ENCODE assay signal across 8 mouse cellular contexts in genomic region chr15:101929666-101930065, GRCm38 (mm10). TPM values are rescaled to one million over a fixed set of nuclear protein-coding genes. Genes with fewer than 3 reads are reported as not detected.
A peak's percentile ranks its signal among the peaks of the same experiment; 100 is the strongest.
DNase-seq lines count a peak whose midpoint lies in the region; ATAC-seq and TF ChIP-seq lines count a peak whose summit lies in the region.

No protein-coding gene starts in this region.

- H3K4me2 ChIP-seq in midbrain, embryonic 11.5 days: peak overlapping the region; percentile 47

- H3K4me1 ChIP-seq in limb, embryonic 10.5 days: peaks cover 34% of the 10 kb centered on the region
- H3K4me1 ChIP-seq in midbrain, embryonic 11.5 days (ENCODE audit: control insufficient read depth, insufficient read depth, low read length): peaks cover 6% of the 10 kb centered on the region

- H3K9me3 ChIP-seq in limb, embryonic 10.5 days (replicated peaks): no peaks in the 10 kb centered on the region
- no peaks in the 10 kb centered on the region for H3K9me3 ChIP-seq in midbrain, embryonic 11.5 days (ENCODE audit: control insufficient read depth, low read length)

- peak overlapping the region; percentile 38 for H3K27ac ChIP-seq in limb, embryonic 10.5 days
- H3K27ac ChIP-seq in midbrain, embryonic 11.5 days (ENCODE audit: low read depth, low read length): no peak overlapping the region
- H3K27ac ChIP-seq in left cerebral cortex, adult 2 months: no peak overlapping the region

- 2% methylated on average over 17 of the region's 17 CpGs for WGBS in limb, embryonic 10.5 days
- WGBS in midbrain, embryonic 11.5 days: 4% methylated on average over 17 of the region's 17 CpGs

- H3K36me3 ChIP-seq in limb, embryonic 10.5 days: no peaks in the 10 kb centered on the region
- no peaks in the 10 kb centered on the region for H3K36me3 ChIP-seq in midbrain, embryonic 11.5 days (ENCODE audit: control insufficient read depth, insufficient read depth, low read length)

- peak; percentile 70 for DNase-seq in adrenal gland, adult 2 months
- no peak for DNase-seq in adrenal gland, postnatal 4 days (ENCODE audit: low spot score in 2 of 2)
- peak; percentile 12 to 31 for DNase-seq in heart, postnatal 10 days
- DNase-seq in limb, embryonic 10.5 days (ENCODE audit: low spot score): peak; percentile 63
- DNase-seq in midbrain, embryonic 11.5 days (ENCODE audit: low spot score, missing footprints): peak; percentile 90
- no peak for DNase-seq in left cerebral cortex, adult 2 months (ENCODE audit: extremely low spot score in 1 of 2, low spot score in 2 of 2)
- DNase-seq in cerebellum, postnatal 25 days: no peak
- DNase-seq in cerebellum, adult 11 months: no peak

- intact Hi-C loops in heart, postnatal 10 days (cut with DNase I): no loop called here
- intact Hi-C loops in left cerebral cortex, adult 2 months (cut with DNase I): no loop called here

- H3K9ac ChIP-seq in midbrain, embryonic 11.5 days (ENCODE audit: low read length): peak overlapping the region; percentile 31; the same call in 1 of the 2 replicates

- no peak for TF ChIP-seq CTCF in left cerebral cortex, adult 2 months (IDR thresholded peaks at IDR 0.05)

- 0 out of 2 replicates have a peak, but pooled peaks have one; percentile 24 for ATAC-seq in midbrain, embryonic 11.5 days (ENCODE audit: low FRiP score)

- peak overlapping the region; percentile 41 for H3K4me3 ChIP-seq in limb, embryonic 10.5 days
- peak overlapping the region; percentile 13; the same call in 1 of the 2 replicates for H3K4me3 ChIP-seq in midbrain, embryonic 11.5 days (ENCODE audit: low read depth, low read length)
- no peak overlapping the region for H3K4me3 ChIP-seq in left cerebral cortex, adult 2 months

- H3K27me3 ChIP-seq in limb, embryonic 10.5 days (ENCODE audit: low read depth, poor library complexity, severe bottlenecking): peaks cover 48% of the 10 kb centered on the region
- 0 out of 2 replicates have a peak, but pooled peaks cover 2% of the 10 kb centered on the region for H3K27me3 ChIP-seq in midbrain, embryonic 11.5 days (ENCODE audit: control insufficient read depth, insufficient read depth, low read length)

RNA-seq across cellular contexts. Expression of gene Krt4, which starts 5.1 kb away (rescaled TPM):
- not detected for total RNA-seq in adrenal gland, adult 2 months (2021)
- polyA plus RNA-seq in adrenal gland, adult 2 months (2012; rRNA removed): 0.08 and 0.33 TPM in 2 replicates
- total RNA-seq in adrenal gland, postnatal 4 days (2021): not detected
- total RNA-seq in heart, postnatal 10 days (2021): not detected
- not detected in 2 replicates for polyA plus RNA-seq in limb, embryonic 10.5 days (2016; fragmentation: Nextera tagmentation; extraction: Ambion mirVana)
- not detected in 2 replicates for polyA plus RNA-seq in midbrain, embryonic 11.5 days (2014; fragmentation: Nextera tagmentation; extraction: Ambion mirVana)
- not detected for total RNA-seq in left cerebral cortex, adult 2 months (2021)

RNA-seq across cellular contexts. Expression of gene Krt79, which starts 10.5 kb away (rescaled TPM):
- total RNA-seq in adrenal gland, adult 2 months (2021): 1 to 10 TPM; 1.1 to 2.3 TPM
- polyA plus RNA-seq in adrenal gland, adult 2 months (2012; rRNA removed): 0.26 and 1.8 TPM in 2 replicates
- 1 to 10 TPM; 1.2 to 1.4 TPM for total RNA-seq in adrenal gland, postnatal 4 days (2021)
- total RNA-seq in heart, postnatal 10 days (2021): under 1 TPM; 0.36 to 0.40 TPM
- not detected in 2 replicates for polyA plus RNA-seq in limb, embryonic 10.5 days (2016; fragmentation: Nextera tagmentation; extraction: Ambion mirVana)
- 0.18 and 0.25 TPM in 2 replicates for polyA plus RNA-seq in midbrain, embryonic 11.5 days (2014; fragmentation: Nextera tagmentation; extraction: Ambion mirVana)
- total RNA-seq in left cerebral cortex, adult 2 months (2021): not detected

RNA-seq across cellular contexts. Expression of gene Krt78, which starts 24.4 kb away (rescaled TPM):
- not detected for total RNA-seq in adrenal gland, adult 2 months (2021)
- not detected in 2 replicates for polyA plus RNA-seq in adrenal gland, adult 2 months (2012; rRNA removed)
- not detected for total RNA-seq in adrenal gland, postnatal 4 days (2021)
- not detected for total RNA-seq in heart, postnatal 10 days (2021)
- polyA plus RNA-seq in limb, embryonic 10.5 days (2016; fragmentation: Nextera tagmentation; extraction: Ambion mirVana): 0.08 TPM in 1 of 2 replicates, not detected in the other
- polyA plus RNA-seq in midbrain, embryonic 11.5 days (2014; fragmentation: Nextera tagmentation; extraction: Ambion mirVana): not detected in 2 replicates
- not detected for total RNA-seq in left cerebral cortex, adult 2 months (2021)

RNA-seq across cellular contexts. Expression of gene Krt76, which starts 36.9 kb away (rescaled TPM):
- not detected for total RNA-seq in adrenal gland, adult 2 months (2021)
- polyA plus RNA-seq in adrenal gland, adult 2 months (2012; rRNA removed): not detected in 2 replicates
- not detected for total RNA-seq in adrenal gland, postnatal 4 days (2021)
- total RNA-seq in heart, postnatal 10 days (2021): not detected
- polyA plus RNA-seq in limb, embryonic 10.5 days (2016; fragmentation: Nextera tagmentation; extraction: Ambion mirVana): not detected in 2 replicates
- not detected in 2 replicates for polyA plus RNA-seq in midbrain, embryonic 11.5 days (2014; fragmentation: Nextera tagmentation; extraction: Ambion mirVana)
- not detected for total RNA-seq in left cerebral cortex, adult 2 months (2021)

Comparison
In these comparisons a context has a peak if more than half of its experiments do, and no peak if none do; other contexts are left out.
1. DNase-seq: peak in adrenal gland, adult 2 months (single experiment), heart, postnatal 10 days (2 of 2), limb, embryonic 10.5 days (single experiment) and midbrain, embryonic 11.5 days (single experiment); none in adrenal gland, postnatal 4 days (0 of 2), left cerebral cortex, adult 2 months (0 of 2), cerebellum, postnatal 25 days (0 of 2) and cerebellum, adult 11 months (single experiment).